Mouse (Mus musculus) right cerebral cortex, postnatal 10 days (tissue): Measurements from ENCODE around the gene Tmem266.

ENCODE experiments used
- DNase-seq, 2 experiments: peaks; one replicate each; pipeline ENCODE4 v3.0.0; 2021; ENCODE audit warnings: low spot score in 2 of 2

The Tmem266 gene

GRCm38 (mm10) chr9:55329401-55329800 is 2.7 kb downstream of the Tmem266 start:
- no peak for DNase-seq

- DNase-seq = no peak
Measured at GRCm38 (mm10) chr9:55332476-55332875, 5.8 kb downstream of the Tmem266 start.

- DNase-seq = peak; percentile 60 to 63
Measured at GRCm38 (mm10) chr9:55332949-55333348, 6.2 kb downstream of the Tmem266 start.

- DNase-seq = no peak
Measured at GRCm38 (mm10) chr9:55344165-55344564, 17.5 kb downstream of the Tmem266 start.

- no peak for DNase-seq
Measured at GRCm38 (mm10) chr9:55345332-55345731, 18.6 kb downstream of the Tmem266 start.

GRCm38 (mm10) chr9:55348664-55349063 is 22.0 kb downstream of the Tmem266 start:
- DNase-seq = no peak

- DNase-seq = no peak
Measured at GRCm38 (mm10) chr9:55354686-55355085, 28.0 kb downstream of the Tmem266 start.

- DNase-seq = peak in 1 of 2 experiments; percentile 52
Measured at GRCm38 (mm10) chr9:55355270-55355834, 28.6 kb downstream of the Tmem266 start.

- DNase-seq = peak in 1 of 2 experiments; percentile 36
Measured at GRCm38 (mm10) chr9:55357164-55357563, 30.5 kb downstream of the Tmem266 start.

GRCm38 (mm10) chr9:55360372-55360771 is 33.7 kb downstream of the Tmem266 start:
- DNase-seq = no peak

GRCm38 (mm10) chr9:55360861-55361260 is 34.1 kb downstream of the Tmem266 start:
- DNase-seq = no peak

GRCm38 (mm10) chr9:55361969-55362368 is 35.3 kb downstream of the Tmem266 start:
- DNase-seq = no peak

- no peak for DNase-seq
Measured at GRCm38 (mm10) chr9:55363707-55364106, 37.0 kb downstream of the Tmem266 start.

GRCm38 (mm10) chr9:55368011-55368410 is 41.3 kb downstream of the Tmem266 start:
- DNase-seq = no peak

- DNase-seq = no peak
Measured at GRCm38 (mm10) chr9:55371908-55372307, 45.2 kb downstream of the Tmem266 start.

GRCm38 (mm10) chr9:55377603-55378250 is 51.0 kb downstream of the Tmem266 start:
- no peak for DNase-seq

- no peak for DNase-seq
Measured at GRCm38 (mm10) chr9:55381456-55381855, 54.7 kb downstream of the Tmem266 start.

- DNase-seq = peak in 1 of 2 experiments; percentile 46
Measured at GRCm38 (mm10) chr9:55382441-55382840, 55.7 kb downstream of the Tmem266 start.

GRCm38 (mm10) chr9:55386117-55386516 is 59.4 kb downstream of the Tmem266 start:
- DNase-seq = no peak

GRCm38 (mm10) chr9:55387862-55388505 is 61.3 kb downstream of the Tmem266 start:
- DNase-seq = no peak

GRCm38 (mm10) chr9:55391909-55392658 is 65.4 kb downstream of the Tmem266 start:
- peak; percentile 84 to 89 for DNase-seq

GRCm38 (mm10) chr9:55395650-55396049 is 68.9 kb downstream of the Tmem266 start:
- no peak for DNase-seq
